Mouse (Mus musculus): Measurements from ENCODE around the gene Gm3005. TPM values are rescaled to one million over a fixed set of nuclear protein-coding genes. Genes with fewer than 3 reads are reported as not detected.

The Gm3005 gene
- total RNA-seq (2023) = 1 to 10 TPM in 1 of 2 experiments, under 1 TPM in 1; 0.35 to 3.3 TPM

GRCm38 (mm10) chr14:3427803-3428202 lies at the start of gene Gm3005:
TSS of gene Gm3005 (plus strand) at chr14:3428103.

GRCm38 (mm10) chr14:3394793-3395192 lies 33.1 kb upstream of the Gm3005 start, which contains the start of gene Gm10413:
TSS of gene Gm10413 (plus strand) at chr14:3395093.

GRCm38 (mm10) chr14:3412314-3412713 lies 15.6 kb upstream of the Gm3005 start, which contains the start of gene Gm10409:
TSS of gene Gm10409 (plus strand) at chr14:3412614.

GRCm38 (mm10) chr14:3449079-3449478 lies 21.2 kb downstream of the Gm3005 start, which contains the start of gene Gm10408:
TSS of gene Gm10408 (plus strand) at chr14:3449379.

GRCm38 (mm10) chr14:3634212-3634611 lies 206.3 kb downstream of the Gm3005 start, which contains the start of gene Gm3012:
TSS of gene Gm3012 (plus strand) at chr14:3634512.

Other genes starting within 250 kb of the Gm3005 start
- gene Gm5795, start 239.8 kb upstream of the Gm3005 start, total RNA-seq (2023) = not detected
- 1 to 10 TPM in 1 of 2 experiments, under 1 TPM in 1; 0.98 to 1.3 TPM for gene D830030K20Rik, start 219.6 kb upstream of the Gm3005 start, total RNA-seq (2023)
- gene Gm2956, start 95.5 kb upstream of the Gm3005 start, total RNA-seq (2023) = not detected
- not detected for gene Gm10413, start 33.0 kb upstream of the Gm3005 start, total RNA-seq (2023)
- 1 to 10 TPM; 1.1 to 1.2 TPM for gene Gm10409, start 15.5 kb upstream of the Gm3005 start, total RNA-seq (2023)
- not detected for gene Gm10408, start 21.3 kb downstream of the Gm3005 start, total RNA-seq (2023)
- not detected for gene Gm3012, start 206.4 kb downstream of the Gm3005 start, total RNA-seq (2023)
- gene Gm3020, start 223.9 kb downstream of the Gm3005 start, total RNA-seq (2023) = 1 to 10 TPM; 1.1 to 1.2 TPM